Mouse (Mus musculus): Measurements from ENCODE around the gene Jdp2.

The Jdp2 gene

DNA sequence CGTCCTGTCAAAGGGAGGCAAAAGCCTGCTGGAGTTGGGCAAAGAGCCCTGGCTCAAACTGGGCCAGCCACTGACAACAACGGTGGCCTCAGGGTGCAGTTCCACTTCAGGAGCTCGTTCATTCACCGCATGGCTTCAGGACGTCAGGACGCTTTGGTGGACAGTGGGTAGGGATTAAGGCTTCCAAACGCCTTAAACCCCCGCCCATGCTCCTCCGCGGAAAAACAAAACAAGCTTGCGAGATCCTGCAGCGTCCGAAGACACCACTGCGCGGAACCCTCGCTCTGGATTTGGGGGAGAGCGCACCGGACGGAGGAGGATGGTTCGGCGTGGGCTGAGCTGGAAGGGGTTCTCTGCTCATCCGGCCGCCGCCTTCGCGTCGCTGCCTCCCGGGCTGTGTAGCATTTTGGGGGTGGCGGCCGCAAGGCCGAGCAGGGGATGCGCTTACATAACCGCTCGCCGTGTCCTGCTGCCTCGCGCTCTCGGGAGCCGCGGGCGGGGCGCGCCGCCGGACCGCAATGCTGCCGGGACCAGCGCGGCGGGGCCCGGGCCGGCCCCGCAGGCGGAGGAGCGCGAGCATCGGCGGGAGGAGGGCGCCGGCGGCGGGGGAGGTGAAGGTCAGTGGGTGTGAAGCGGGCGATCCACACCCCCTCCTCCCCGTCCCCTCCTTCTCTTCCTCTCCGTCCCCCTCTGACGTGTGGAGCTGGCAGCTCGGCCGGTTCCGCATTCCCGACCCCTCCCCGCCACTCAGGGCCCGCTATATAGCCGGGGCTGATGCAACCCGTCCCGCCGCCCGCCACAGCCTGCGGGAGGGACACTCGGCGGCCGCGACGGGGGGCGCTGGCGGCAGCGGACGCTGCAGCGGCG lies at the start of gene Jdp2:
TSS of gene Jdp2 (plus strand) at position 417 of the 867 bp plus-strand sequence.
- DNase-seq (ENCODE audit: low read depth): peak; percentile 49

DNA sequence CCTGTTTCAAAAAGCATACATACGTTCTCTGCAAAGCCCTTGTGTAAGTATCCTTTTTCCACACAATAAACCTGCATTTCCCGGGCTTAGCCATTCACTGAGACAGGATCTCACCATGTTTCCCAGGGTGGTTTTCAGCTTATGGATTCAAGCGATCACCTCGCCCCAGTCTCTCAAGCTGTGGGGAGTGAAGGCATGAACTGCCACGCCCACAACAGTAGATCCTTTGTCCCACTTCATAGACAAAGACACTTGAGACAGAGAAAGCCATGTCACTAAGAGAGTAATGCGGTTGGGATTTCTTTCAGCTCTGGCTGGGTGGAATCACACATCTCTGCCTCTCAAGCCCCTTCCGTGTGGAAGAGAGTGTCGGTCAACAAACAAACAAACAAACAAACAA lies 49.2 kb upstream of the Jdp2 start:
- DNase-seq (ENCODE audit: low read depth): no peak

DNA sequence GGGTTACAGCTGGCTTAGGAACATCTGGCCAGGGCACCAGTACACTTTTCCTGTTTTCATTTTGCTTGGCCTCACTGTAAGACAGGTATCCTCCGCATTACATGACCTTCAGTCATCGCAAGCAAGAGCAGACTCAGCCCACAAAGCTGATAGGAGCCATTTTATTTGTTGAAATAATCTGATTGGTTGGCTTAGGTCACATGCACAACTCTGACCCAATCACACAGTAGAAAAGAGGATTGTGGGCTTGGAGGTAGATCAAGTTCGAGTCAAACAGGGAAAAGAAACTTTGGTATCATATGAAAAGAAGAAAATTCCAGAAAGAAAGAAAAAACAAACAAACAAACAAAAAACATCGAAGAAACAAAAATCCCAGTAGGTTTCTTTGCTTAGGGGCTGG lies 48.4 kb upstream of the Jdp2 start:
- DNase-seq (ENCODE audit: low read depth): no peak

DNA sequence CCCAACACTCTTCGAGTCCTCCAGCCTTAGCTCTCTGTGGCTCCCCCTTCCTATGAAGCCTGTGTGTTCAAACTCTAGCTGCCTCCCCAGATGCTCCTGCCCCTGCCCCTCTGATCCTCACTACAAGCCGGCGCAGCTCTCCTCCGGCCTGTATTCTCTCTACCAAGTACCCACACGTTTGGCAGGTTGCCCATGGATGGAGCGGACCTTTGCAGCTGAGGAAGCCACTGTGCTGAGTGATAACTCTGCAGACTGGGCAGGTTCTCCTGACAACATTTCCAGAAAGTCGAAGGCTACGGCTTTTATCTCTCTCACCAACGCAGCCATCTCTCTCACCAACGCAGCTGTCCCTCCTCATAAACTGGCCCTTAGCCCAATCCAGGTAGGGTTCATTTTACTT lies 39.5 kb upstream of the Jdp2 start:
- DNase-seq (ENCODE audit: low read depth): no peak

DNA sequence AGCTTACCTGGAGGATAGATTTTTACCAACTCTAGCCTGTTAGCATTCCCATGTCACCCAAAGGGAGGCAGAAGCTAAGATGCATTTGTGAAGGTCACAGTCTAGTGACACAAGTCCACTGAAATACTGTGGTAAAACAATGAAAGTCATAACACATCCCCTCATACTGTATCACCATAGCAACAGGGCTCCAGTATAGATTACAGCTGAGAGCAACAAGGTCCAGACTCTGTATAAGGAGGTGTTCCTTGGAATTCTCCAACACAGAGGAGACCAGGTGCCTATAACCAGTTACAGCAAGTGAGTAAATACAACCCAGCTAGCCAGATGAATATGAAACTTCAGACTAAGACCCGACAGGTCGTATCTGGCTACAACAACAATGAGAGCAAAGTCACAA lies 33.4 kb upstream of the Jdp2 start:
- no peak for DNase-seq (ENCODE audit: low read depth)

DNA sequence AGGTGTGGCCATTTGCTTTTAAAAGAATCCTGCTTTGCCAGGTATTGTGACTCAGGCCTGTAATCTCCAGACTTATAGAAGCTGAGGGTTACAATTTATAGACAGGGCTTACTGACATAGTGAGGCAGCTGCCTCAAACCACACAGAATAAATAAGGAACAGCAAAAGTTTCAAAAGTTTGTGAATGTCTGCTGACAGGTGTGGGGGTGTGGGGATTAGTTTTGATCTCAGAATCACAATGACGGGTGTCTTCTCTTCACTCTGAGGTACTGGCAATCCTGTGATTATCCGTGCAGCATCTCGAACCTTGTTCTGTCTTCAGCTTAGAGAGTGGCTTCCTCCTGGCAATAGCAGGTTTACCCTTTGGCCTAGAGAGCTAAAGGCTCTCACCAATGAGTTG lies 30.5 kb upstream of the Jdp2 start:
- no peak for DNase-seq (ENCODE audit: low read depth)

DNA sequence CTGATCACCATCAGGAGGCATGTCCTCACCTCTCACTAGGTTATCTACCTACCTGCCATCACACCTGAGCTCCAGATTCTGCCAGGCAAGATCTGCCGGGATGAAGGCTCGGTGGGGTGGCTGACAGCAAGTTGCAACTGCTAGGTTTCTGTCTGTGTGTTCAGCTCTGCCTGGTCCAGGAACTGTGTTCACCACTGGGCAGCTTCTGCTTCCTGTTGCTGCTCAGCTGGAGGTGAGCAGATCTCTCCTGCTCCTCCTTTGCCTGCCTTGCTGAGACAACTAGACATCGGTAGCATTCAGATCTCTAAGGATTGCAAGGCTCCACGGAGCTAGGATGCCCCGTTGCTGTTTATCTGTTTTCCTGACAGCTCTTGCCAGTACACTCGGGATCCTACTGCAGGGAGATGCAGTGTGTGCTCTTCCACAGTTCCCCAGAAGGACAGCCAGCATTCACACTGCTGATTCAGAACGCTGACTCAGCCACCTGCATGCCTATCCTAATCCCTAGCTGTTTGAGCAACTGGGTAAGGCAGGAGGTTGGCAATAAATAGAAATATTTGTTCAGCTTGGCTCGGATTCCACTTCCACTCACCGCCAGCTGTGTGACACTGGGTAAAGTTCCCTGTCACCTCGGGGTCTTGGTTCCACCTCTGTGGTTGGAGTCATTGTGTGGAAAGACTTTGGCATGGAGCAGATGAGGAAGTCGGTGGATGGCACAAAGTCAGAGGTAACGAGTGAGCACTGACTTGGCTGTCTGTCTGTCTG lies 29.3 kb upstream of the Jdp2 start:
- DNase-seq (ENCODE audit: low read depth): no peak

DNA sequence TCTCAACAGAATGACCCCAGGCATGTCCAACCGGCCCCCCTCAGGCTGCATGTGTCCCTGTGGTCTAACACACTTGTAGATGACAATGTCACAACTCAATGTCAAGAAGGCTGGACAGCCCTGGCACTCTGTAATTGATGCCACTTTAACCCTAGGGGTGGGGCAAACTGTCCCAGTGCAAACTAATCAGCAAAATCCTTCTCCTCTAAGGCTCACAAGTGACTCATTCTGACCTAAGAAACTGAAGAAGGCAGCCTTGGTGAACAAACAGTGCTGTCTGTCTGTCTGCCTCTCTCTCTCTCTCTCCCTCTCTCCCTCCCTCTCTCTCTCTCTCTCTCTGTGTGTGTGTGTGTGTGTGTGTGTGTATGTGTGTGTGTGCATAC lies 28.7 kb upstream of the Jdp2 start:
- no peak for DNase-seq (ENCODE audit: low read depth)

DNA sequence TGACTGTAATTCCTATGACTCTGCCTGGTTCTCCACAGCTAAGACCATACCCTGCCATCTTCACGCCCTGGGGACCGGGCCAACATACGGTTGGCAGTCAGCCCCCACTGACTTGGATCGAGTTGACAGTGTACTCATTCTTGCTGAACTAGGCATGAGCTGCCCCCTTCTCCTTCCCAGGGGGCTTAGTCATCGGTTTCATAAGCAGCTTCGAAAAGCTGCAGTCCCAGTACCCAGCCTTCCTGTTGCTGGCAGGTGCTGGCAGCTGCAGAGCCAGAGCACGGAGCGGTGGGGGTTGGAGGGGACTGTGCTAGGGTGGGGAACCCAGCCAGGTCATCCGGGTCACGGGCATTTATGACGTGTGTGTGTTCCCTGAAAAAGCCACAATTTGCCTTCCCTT lies 27.5 kb upstream of the Jdp2 start:
- DNase-seq (ENCODE audit: low read depth): no peak

DNA sequence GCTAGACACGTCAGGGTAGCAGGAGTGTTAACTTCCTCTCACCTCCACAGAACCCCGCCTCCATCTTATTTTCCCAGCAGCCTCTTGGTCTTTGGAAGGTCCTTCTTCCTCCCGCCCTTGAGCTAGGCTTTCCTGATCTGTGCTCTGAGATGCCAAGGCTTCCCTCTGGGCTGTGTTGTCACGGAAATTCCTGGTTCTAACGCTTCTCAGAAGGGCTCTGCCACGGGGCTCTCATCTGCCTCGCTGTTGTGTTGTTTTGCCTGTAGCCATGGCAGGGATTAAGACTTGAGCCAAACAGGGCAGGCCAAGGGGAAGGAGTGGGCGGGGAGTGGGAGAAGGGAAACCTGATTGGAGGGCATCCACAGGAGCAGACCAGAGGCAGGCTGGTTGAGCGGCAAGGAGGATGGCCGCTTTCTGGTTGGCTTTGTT lies 26.8 kb upstream of the Jdp2 start:
- no peak for DNase-seq (ENCODE audit: low read depth)

DNA sequence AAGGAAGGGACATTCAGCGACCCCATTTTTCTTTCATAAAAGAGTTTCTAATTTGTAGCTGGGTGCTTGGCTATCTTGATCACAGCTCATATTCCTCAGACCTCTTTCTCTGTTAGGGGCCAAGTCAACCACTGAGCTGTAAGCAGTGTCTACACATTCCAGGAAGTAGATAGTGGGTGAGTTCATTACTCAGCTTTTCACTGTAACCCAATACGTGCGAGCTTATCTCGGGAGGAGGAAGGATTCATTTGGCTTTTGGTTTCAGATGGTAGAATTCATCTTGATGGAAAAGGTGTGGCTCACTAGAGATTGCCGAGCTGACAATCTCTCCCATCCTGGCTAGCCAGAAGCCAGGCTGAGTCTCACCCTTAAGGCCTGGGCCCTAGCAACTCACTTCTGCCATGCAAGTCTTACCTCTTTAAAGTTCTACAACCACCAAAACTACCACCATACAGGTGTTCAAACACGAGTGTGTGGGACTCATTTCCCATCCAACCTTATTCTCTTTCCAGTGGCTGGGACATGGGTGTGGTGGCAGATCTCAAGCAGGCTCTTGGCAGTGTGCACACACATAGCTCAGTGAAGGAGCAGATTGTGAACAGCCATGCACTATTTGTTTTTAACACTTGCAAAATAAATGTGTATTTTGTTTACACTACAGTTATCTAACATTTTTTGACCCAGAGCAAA lies 23.9 kb upstream of the Jdp2 start:
- no peak for DNase-seq (ENCODE audit: low read depth)

DNA sequence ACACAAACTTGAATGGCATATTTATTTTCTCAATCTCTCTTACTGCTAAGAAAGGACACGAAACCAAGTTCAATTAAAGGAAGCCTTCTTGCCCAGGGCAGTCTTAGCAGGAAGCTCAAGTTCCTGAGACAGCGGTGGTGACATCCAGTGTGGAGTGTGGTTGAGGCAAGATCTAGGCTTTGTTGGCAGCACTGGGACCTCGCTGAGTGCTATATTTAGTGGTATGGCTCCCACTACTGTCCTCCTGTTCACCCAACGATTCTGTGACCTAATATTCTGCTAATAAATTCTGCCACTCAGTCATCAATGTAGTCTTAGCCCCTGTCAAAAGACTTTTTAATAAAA lies 23.4 kb upstream of the Jdp2 start:
- no peak for DNase-seq (ENCODE audit: low read depth)

DNA sequence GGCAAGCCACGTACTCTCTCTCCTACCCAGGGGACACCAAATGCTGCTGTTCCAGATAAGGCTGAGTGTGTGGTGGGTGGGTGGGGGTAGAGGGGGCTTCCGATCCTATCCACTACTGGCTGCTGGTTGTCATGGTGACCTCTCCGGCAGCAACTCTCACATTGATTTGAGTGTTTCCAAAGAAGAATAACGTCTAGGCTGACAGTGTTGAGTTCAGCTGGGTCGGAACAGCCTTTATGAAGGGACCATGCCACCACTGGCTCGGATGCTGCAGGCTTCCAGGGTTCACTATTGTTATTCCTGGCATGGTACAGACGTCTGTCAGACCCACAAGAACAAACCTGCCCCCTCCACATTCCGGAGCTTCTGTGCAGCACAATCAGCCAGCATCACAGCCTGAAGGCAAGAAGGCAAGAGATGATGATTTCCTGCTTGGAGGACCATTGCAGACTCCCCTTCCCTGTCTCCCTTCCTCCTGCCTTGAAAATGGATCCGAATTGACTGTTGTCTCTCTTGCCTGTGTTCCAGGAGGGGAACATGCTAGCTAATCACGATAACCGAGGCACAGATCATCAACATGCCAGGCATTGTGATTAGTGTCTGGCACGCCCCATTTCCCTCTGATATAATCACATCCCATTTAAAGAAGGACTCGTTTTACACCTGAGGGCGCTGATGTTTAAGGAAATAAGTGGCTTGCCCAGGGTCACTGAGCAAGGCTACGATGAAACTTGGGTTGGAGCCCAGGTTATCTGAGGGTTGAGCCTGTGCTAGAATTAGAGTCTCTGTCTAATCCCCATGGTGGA lies 17.4 kb upstream of the Jdp2 start:
- no peak for DNase-seq (ENCODE audit: low read depth)

DNA sequence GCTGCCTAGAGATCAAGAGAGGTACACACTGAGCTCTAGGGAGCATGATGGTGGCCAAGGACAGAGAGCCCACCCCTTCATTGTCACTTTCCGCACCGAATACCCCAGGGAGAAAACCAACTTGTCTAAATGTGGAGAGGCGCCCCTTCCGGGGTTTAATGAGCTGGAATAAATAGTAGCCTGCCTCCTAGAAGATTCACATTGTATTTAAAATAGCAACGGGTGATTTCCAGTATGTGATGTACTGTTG lies 16.8 kb upstream of the Jdp2 start:
- no peak for DNase-seq (ENCODE audit: low read depth)

DNA sequence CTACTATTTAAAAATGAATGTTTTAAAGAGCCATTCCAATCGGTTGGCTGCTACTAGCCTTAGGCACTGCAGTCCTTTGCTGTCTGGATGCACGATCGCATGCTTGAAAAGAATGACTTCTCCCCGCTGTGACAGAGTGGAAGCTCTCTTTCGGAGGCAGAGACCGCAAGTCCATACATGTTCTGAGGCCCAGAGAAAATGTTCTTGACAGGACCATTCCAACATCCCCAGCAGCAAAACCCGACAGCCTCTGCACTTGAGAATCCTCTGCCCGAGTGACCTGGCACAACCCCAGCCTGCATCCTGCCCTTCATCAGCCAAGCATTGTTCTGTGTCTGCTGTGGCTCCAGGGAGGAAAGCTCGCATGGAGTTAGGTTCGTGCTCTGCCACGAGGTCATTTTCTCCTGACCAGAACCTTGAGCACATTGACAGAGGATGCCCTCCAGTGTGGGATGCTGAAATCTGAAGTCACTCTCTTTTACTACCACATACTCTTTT lies 13.0 kb upstream of the Jdp2 start:
- DNase-seq (ENCODE audit: low read depth): no peak

DNA sequence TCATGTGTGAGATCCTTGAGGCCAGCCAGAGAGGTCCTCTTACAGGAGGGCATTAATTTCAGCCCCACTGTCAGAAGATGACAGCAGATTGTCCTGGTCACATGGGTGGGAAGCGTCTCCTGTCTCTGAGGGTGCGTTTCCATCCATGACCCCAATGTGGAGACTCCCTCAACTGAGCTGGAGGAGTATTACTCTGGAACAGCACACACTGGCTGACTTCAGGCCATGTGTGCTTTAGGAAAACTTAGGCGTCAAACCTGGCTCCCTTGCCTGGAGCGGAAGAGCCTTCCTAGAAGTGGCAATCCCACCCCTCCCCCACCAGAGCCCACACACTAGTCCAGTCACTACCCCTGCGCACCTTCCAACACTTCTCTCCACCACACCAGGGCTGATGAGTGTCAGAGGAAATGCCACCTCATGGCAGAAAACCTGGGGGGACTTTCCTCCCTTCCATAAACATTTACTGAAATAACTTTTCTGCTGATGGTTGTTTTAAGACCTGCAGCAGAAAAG lies 8.9 kb upstream of the Jdp2 start:
- no peak for DNase-seq (ENCODE audit: low read depth)

DNA sequence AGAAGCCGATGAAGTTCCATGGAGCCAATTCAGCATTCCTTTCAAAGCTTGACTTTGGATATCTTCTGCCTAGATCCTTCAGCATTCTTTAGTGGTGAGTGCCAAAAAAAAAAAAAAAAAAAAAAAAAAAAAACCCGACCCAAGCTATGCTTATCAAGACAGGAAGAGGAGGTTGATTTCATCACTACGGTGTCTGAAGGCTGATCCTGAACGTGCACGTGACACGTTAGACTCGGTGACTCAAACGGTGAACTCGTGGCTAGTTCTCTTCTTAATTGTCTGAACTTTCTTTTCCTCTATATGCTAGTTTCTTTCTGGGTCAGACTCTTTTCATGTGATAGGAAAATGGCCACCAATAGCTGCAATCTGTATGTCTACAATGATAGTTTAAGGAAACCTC lies 5.9 kb upstream of the Jdp2 start:
- peak; percentile 59 for DNase-seq (ENCODE audit: low read depth)

DNA sequence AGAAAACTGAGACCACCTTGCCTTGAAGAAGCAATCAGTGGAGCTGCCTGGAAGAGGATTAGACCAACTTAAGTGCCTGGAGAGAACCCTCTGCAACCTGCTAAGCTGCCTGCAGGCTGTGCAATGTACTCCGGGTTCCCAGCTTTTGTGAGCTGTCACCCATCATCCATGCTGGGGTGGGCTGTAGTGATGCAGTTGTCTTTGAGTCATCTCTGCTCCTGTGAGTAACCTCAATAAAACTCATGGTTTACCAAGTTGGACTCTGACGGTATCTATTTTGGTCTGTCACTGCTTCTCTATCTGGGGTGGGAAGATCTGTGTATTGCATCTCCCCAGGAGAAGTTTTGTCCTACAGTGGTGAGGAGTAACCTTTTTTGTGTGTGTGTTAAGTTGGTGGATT lies 4.4 kb upstream of the Jdp2 start:
- no peak for DNase-seq (ENCODE audit: low read depth)

DNA sequence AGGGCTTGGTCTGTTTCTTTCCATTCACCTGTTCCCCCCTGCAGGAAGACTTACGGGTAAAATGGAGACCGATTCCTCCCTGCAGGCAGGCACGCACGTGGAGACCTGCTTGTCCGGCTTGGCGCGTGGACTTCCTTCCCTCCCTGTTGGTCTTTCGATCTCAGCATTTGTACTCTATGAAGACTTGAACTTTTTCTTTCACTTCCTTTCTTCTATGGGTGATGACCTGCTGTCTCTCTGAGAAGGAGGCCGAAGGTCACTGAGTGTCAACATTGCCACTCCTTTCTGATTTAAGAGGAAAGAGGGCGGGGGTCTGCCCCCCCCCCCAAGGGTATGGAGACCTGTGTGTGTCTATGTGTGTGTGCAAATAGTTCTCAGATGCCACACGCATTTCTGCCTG lies 774 bp upstream of the Jdp2 start:
- DNase-seq (ENCODE audit: low read depth): no peak

DNA sequence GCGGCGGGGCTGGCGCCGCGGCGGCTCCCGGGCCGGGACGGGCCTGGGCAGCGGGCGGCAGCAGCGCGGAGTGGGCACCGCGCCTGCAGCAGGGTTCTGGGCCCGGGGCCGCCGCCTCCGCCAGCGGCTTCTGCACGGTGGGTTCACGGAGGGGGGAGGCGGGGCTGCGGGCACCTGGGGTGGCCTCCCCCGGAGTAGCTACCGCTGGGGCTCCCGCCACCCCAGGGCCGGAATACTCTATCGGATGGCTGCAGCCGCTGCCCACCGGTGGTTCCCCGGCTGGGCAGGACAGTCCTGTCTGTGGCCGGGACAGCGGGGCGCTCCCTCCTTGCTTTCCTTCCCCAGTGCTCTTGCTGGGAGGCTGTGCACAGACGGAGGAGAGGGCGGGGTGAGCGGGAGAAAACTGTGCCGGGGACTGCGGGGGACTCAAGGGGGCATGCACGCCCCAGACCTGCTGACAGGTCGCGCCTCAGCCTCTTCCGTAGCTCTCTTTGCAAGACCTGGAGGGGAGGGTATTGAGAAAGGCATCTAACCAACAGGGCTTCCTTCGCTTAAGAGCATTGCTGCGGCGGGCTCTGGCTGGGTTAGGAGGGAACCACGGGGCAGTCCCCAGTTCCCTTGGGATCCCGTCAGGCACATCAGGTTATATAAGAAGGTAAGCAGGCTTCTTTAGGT lies 788 bp downstream of the Jdp2 start:
- peak; percentile 45 for DNase-seq (ENCODE audit: low read depth)

DNA sequence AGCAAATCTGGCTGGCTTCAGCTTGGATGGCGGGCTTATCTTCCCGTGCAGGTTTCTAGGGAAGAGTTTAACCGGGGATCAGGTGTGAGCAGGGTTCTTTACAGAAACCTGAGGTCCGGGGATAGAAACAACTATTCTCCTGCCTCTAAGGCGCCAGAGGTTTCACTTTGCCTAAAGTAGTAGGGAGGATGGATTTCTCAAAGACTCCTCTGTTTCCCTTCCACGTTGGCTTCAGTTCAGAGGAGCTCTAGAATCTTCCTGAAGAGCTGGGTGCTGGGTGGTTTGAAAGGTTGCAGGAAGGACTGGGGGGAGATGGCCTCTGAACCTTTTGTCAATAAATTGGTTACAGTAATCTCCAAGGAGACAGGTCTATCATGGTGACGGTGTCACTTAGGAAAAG lies 1.8 kb downstream of the Jdp2 start:
- DNase-seq (ENCODE audit: low read depth): no peak

DNA sequence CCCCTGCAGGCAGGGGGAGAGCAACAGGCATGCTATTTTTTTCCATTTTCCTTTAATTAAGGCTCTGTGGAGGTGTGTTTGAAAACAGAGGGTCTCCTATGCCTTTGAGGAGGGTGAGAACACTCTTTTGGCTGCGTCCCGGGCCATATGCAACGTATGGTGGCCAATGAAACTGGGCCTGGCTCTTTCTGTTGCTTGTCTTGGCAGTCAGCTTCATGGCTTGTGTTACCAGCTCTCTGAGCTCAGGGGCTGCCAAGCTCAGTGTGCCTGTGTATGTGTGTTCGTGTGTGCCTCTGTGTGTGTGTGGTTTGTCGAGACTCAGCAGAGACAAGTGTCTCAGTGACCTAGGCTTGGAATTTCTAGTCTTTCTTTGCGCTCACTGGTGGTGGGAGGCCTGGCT lies 2.7 kb downstream of the Jdp2 start:
- DNase-seq (ENCODE audit: low read depth): no peak
